8 mouse cellular contexts compared by ENCODE assay signal in the genomic region with DNA sequence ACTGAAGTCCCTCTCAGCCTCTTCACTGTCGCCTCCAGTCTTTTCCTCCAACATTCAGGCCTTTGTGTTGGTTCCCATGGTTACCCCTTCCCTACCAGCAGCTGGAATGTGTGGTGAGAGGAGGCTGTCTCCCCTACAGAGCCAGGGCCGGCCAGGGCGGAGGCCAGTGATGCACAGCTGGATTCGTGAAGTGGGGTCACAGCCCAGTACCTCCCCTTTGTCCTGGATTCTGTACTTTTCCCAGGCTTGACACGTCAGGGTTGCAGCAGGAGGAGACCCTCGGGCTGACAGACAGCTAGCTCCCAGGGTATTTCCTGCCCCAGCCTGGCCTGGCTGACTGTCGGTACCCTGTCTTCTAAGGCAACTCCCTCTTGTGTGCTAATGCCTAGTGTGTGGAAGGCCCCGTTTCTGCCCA.
A peak's percentile ranks its signal among the peaks of the same experiment; 100 is the strongest.
DNase-seq lines count a peak whose midpoint lies in the region; ATAC-seq and TF ChIP-seq lines count a peak whose summit lies in the region.

No protein-coding gene starts in this region.

- peaks cover 55% of the 10 kb centered on the region for H3K4me1 ChIP-seq in heart, embryonic 15.5 days (replicated peaks)
- H3K4me1 ChIP-seq in hindbrain, embryonic 16.5 days (ENCODE audit: control insufficient read depth, insufficient read depth, low read depth, low read length) = peaks cover 14% of the 10 kb centered on the region
- no peaks in the 10 kb centered on the region; the same call in 1 of the 2 replicates for H3K4me1 ChIP-seq in stomach, postnatal 0 days (replicated peaks; ENCODE audit: control insufficient read depth, insufficient read depth)

- peak; percentile 45 for ATAC-seq in heart, embryonic 15.5 days (replicated peaks; ENCODE audit: insufficient number of reproducible peaks, insufficient read depth, low FRiP score, low read depth)
- ATAC-seq in hindbrain, embryonic 16.5 days = peak; percentile 93
- ATAC-seq in stomach, postnatal 0 days (ENCODE audit: low FRiP score, low TSS enrichment) = peak; percentile 24
- no peak for ATAC-seq in erythroblast, adult 5-6 weeks (replicated peaks; ENCODE audit: low FRiP score, poor library complexity, severe bottlenecking)

- no peak for DNase-seq in heart, adult 18-20 months
- DNase-seq in embryo, embryonic 9.5 days (ENCODE audit: extremely low spot score) = peak; percentile 86
- peak; percentile 89 for DNase-seq in mesoderm, embryonic 11.5 days (ENCODE audit: low read depth, low spot score)
- no peak for DNase-seq in stomach, postnatal 0 days (ENCODE audit: low spot score)
- no peak for DNase-seq in urinary bladder, adult 2 months (ENCODE audit: low spot score)

- no peak for TF ChIP-seq CTCF in stomach, postnatal 0 days (IDR thresholded peaks at IDR 0.05; ENCODE audit: low read depth)

- H3K27me3 ChIP-seq in heart, embryonic 15.5 days = no peaks in the 10 kb centered on the region
- H3K27me3 ChIP-seq in hindbrain, embryonic 16.5 days (replicated peaks; ENCODE audit: control insufficient read depth, insufficient read depth, low read length) = no peaks in the 10 kb centered on the region
- no peaks in the 10 kb centered on the region for H3K27me3 ChIP-seq in stomach, postnatal 0 days (ENCODE audit: control insufficient read depth, insufficient read depth, low read length)

- H3K9me3 ChIP-seq in heart, embryonic 15.5 days (replicated peaks) = 0 out of 2 replicates have a peak, but pooled peaks cover 6% of the 10 kb centered on the region
- no peaks in the 10 kb centered on the region; the same call in 1 of the 2 replicates for H3K9me3 ChIP-seq in hindbrain, embryonic 16.5 days (ENCODE audit: control insufficient read depth, low read length)
- no peaks in the 10 kb centered on the region for H3K9me3 ChIP-seq in stomach, postnatal 0 days (ENCODE audit: control insufficient read depth, low read length)

- peak overlapping the region; percentile 87 for H3K27ac ChIP-seq in heart, embryonic 15.5 days
- no peak overlapping the region for H3K27ac ChIP-seq in hindbrain, embryonic 16.5 days (ENCODE audit: low read depth, low read length)
- H3K27ac ChIP-seq in stomach, postnatal 0 days (replicated peaks) = peak overlapping the region; percentile 49

- 13% methylated on average over 8 of the region's 8 CpGs for WGBS in heart, embryonic 15.5 days
- WGBS in hindbrain, embryonic 16.5 days = 7% methylated on average over 8 of the region's 8 CpGs
- 26% methylated on average over 8 of the region's 8 CpGs for WGBS in stomach, postnatal 0 days

- 0 out of 2 replicates have a peak overlapping the region, but pooled peaks have one; percentile 17 for H3K9ac ChIP-seq in heart, embryonic 15.5 days
- H3K9ac ChIP-seq in hindbrain, embryonic 16.5 days (ENCODE audit: low read depth, low read length) = peak overlapping the region; percentile 37; the same call in 1 of the 2 replicates
- no peak overlapping the region for H3K9ac ChIP-seq in stomach, postnatal 0 days (ENCODE audit: low read length)

- TF ChIP-seq EP300 in stomach, postnatal 0 days (optimal IDR thresholded peaks at IDR 0.05) = no peak

- no peak overlapping the region for H3K4me3 ChIP-seq in heart, embryonic 15.5 days
- no peak overlapping the region for H3K4me3 ChIP-seq in hindbrain, embryonic 16.5 days (ENCODE audit: low read length)
- no peak overlapping the region for H3K4me3 ChIP-seq in stomach, postnatal 0 days (ENCODE audit: low read depth, low read length)

- peak overlapping the region; percentile 11; the same call in 1 of the 2 replicates for H3K4me2 ChIP-seq in heart, embryonic 15.5 days
- H3K4me2 ChIP-seq in hindbrain, embryonic 16.5 days (ENCODE audit: low read length) = no peak overlapping the region
- H3K4me2 ChIP-seq in stomach, postnatal 0 days (replicated peaks; ENCODE audit: low read depth) = no peak overlapping the region

- peaks cover 9% of the 10 kb centered on the region; the same call in 1 of the 2 replicates for H3K36me3 ChIP-seq in heart, embryonic 15.5 days
- no peaks in the 10 kb centered on the region for H3K36me3 ChIP-seq in hindbrain, embryonic 16.5 days (ENCODE audit: control insufficient read depth, insufficient read depth, low read length)
- no peaks in the 10 kb centered on the region for H3K36me3 ChIP-seq in stomach, postnatal 0 days (ENCODE audit: control insufficient read depth, insufficient read depth, low read length)

Comparison
In these comparisons a context has a peak if more than half of its experiments do, and no peak if none do; other contexts are left out.
1. DNase-seq: peak in embryo, embryonic 9.5 days (single experiment) and mesoderm, embryonic 11.5 days (single experiment); none in heart, adult 18-20 months (0 of 2), stomach, postnatal 0 days (single experiment) and urinary bladder, adult 2 months (single experiment).